Mouse (Mus musculus) cerebellum, postnatal 14 days (tissue): Measurements from ENCODE around the gene Klhl5.

Experiments used
- DNase-seq, 2 experiments: peaks; one replicate each; pipeline ENCODE4 v3.0.0; 2021; ENCODE audit warnings: mixed read lengths in 2 of 2

The Klhl5 gene

DNA sequence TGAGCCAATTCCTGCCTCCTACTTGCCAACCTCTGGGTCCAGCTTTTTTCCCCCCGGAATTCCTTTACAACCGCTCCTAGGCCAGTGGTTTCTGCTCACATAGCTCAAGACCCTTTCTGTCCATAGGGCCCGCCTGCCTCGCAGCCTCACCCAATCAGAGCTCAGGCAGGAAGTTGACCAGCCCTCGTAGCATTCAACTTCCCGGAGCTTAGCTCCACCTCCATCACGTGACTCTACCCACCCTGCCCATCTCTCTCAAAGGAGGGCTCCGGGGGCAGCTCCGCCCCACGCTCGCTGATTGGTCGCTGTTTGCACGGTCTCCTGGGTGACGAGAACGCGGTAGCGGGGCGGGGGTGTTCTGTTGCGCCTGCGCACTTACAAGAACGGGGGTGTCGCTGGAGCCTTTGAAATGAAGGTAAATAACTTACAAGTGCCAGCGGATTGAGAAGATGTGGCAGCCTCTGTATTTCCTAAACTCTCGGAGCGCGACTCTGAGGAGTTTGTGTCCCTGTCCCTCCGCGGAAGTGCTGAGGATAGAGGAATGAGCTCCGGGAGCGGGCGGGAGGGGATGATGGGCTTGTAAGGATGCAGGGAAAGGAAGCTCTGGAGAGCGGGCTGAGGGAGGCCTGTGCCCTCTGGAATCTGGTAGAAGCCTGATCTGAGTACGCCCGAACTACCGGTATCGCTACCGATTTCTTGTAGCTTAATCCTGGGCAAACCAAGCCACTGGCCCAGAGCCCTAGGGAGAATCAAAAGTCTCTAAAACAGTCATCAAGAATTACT, 92.2 kb downstream of the Klhl5 start, which contains the start of gene Wdr19:
Wdr19 (plus strand) TSS at position 351 of the 783 bp plus-strand sequence.
- peak; percentile 97 to 98 for DNase-seq

DNA sequence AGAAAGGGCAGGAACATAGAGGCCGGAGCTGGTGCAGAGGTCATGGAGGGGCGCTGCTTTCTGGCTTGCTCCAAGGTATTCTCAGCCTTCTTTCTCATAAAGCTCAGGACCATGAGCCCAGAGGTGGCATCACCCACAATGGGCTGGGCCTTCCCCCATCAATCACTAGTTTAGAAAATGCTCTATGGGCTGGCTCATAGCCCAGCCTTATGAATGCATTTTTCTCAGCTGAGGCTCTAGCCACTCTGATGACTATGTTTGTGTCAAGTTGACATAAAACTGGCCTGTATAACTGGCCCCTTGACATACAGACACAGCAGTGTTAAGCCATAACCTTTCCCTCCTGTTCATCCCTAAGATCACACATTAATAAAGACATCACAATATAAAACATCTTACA, 97.4 kb downstream of the Klhl5 start:
- no peak for DNase-seq

GRCm38 (mm10) chr5:65213321-65213720, 106.0 kb downstream of the Klhl5 start:
- DNase-seq, result peak; percentile 64 to 73
